Mouse (Mus musculus) liver, postnatal 0 days (tissue): ENCODE results near the gene Syne4.

Experiments used
- CTCF ChIP-seq: sonication (generic); IDR thresholded peaks from 2 replicates; pipeline ENCODE4 v1.5.1; 2016; ENCODE audit warnings: antibody characterized with exemption, low read depth
- EP300 ChIP-seq: IDR thresholded peaks from 2 replicates; pipeline ENCODE4 v1.6.1; 2016; ENCODE audit warnings: antibody characterized with exemption, low read depth, mild to moderate bottlenecking

DNA sequence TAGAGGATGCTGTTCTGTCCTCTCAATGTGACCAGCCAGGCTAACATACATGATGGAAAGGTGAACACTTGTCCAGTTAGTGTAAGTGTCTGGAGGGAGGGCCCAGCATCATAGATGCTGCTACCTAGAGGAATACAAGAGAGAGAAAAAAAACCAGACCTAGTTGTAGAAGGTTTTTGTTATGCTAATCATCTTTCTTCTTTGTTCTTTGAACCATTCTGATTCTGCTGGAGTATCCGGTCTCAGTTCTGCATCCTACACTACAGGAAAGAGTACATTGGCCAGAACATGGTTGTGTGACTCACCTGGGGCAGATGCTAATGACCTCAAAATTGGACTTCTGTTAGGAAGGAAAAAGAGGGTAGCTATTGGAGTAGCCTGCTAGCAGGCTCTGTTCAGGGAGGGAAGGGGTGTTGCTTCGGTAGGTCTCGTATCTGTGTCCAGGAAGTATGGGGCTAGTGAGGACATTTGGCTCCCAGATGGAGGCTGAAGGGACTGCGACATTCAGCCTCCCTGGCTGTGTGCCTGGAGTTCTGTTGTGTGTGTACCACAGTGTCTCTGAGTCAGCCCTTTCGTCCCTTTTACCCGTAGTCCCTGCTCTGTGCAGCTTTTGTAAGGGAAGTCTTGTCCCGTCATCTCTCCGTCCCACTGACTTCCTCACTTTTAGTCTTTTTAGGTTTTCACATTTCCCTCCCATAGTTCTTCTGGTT, 27.8 kb upstream of the Syne4 start:
- no peak for TF ChIP-seq CTCF
- no peak for TF ChIP-seq EP300
